Comparison of ENCODE assay signal across 11 mouse cellular contexts in the genomic region with DNA sequence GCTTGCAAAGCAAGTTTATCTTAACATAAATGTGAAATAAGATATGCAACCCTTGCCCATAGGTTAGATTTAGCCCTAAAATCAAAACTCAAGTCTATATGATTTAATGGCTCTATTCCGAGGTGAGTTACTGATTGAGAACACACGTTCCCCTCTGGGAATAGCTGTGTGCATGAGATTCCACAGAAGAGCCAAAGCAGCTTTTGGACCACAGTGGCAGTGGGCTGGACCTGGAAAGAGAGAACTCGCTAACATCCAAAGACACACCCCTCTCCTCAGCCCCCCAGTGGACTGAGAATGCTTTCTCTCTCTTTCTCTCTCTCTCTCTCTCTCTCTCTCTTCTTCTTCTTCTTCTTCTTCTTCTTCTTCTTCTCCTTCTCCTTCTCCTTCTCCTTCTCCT. TPM values are rescaled to one million over a fixed set of nuclear protein-coding genes. Genes with fewer than 3 reads are reported as not detected.
DNase-seq lines count a peak whose midpoint lies in the region; ATAC-seq lines count a peak whose summit lies in the region.
"Had no signal": no experiment of that assay in that cellular context is flagged by ENCODE, and none has a peak within 500 bp of the region (broad histone marks: within the 10 kb centered on the region; RNA-seq: fewer than 3 reads in every experiment).

No protein-coding gene starts in this region.

- peak overlapping the region; percentile 75 for H3K9ac ChIP-seq in embryonic facial prominence, embryonic 14.5 days (ENCODE audit: low read depth, low read length)
- no peak overlapping the region for H3K9ac ChIP-seq in heart, embryonic 15.5 days
- H3K9ac ChIP-seq in limb, embryonic 15.5 days: peak overlapping the region; percentile 12; the same call in 1 of the 2 replicates
- H3K9ac ChIP-seq in midbrain, embryonic 13.5 days (replicated peaks): no peak overlapping the region
- H3K9ac ChIP-seq: liver, postnatal 0 days had no signal

- no peaks in the 10 kb centered on the region for H3K9me3 ChIP-seq in embryonic facial prominence, embryonic 14.5 days (ENCODE audit: control insufficient read depth, low read length)
- no peaks in the 10 kb centered on the region for H3K9me3 ChIP-seq in heart, embryonic 15.5 days (replicated peaks)
- H3K9me3 ChIP-seq in limb, embryonic 15.5 days: no peaks in the 10 kb centered on the region
- 0 out of 2 replicates have a peak, but pooled peaks cover 2% of the 10 kb centered on the region for H3K9me3 ChIP-seq in midbrain, embryonic 13.5 days

- 24% methylated on average over 3 of the region's 3 CpGs for WGBS in embryonic facial prominence, embryonic 14.5 days
- 56% methylated on average over 3 of the region's 3 CpGs for WGBS in heart, embryonic 15.5 days
- WGBS in limb, embryonic 15.5 days: 15% methylated on average over 3 of the region's 3 CpGs
- WGBS in midbrain, embryonic 13.5 days: 77% methylated on average over 3 of the region's 3 CpGs

- H3K4me1 ChIP-seq in embryonic facial prominence, embryonic 14.5 days (ENCODE audit: control insufficient read depth, insufficient read depth, low read length): peaks cover 31% of the 10 kb centered on the region
- H3K4me1 ChIP-seq in heart, embryonic 15.5 days (replicated peaks): peaks cover 6% of the 10 kb centered on the region
- H3K4me1 ChIP-seq in limb, embryonic 15.5 days: peaks cover 17% of the 10 kb centered on the region
- peaks cover 9% of the 10 kb centered on the region; the same call in 1 of the 2 replicates for H3K4me1 ChIP-seq in midbrain, embryonic 13.5 days (replicated peaks)

- peaks cover 8% of the 10 kb centered on the region; the same call in 1 of the 2 replicates for H3K36me3 ChIP-seq in embryonic facial prominence, embryonic 14.5 days (ENCODE audit: control insufficient read depth, insufficient read depth, low read length)
- no peaks in the 10 kb centered on the region for H3K36me3 ChIP-seq in heart, embryonic 15.5 days
- H3K36me3 ChIP-seq in limb, embryonic 15.5 days: peaks cover 3% of the 10 kb centered on the region; the same call in 1 of the 2 replicates
- H3K36me3 ChIP-seq in midbrain, embryonic 13.5 days: no peaks in the 10 kb centered on the region

- H3K4me3 ChIP-seq in embryonic facial prominence, embryonic 14.5 days (ENCODE audit: low read depth, low read length): peak overlapping the region; percentile 58
- peak overlapping the region; percentile 42 for H3K4me3 ChIP-seq in heart, embryonic 15.5 days
- peak overlapping the region; percentile 46 for H3K4me3 ChIP-seq in limb, embryonic 15.5 days
- no peak overlapping the region for H3K4me3 ChIP-seq in midbrain, embryonic 13.5 days (replicated peaks)

- H3K27me3 ChIP-seq in embryonic facial prominence, embryonic 14.5 days (replicated peaks; ENCODE audit: control insufficient read depth, insufficient read depth, low read length): no peaks in the 10 kb centered on the region
- H3K27me3 ChIP-seq in heart, embryonic 15.5 days: no peaks in the 10 kb centered on the region
- no peaks in the 10 kb centered on the region for H3K27me3 ChIP-seq in limb, embryonic 15.5 days
- H3K27me3 ChIP-seq in midbrain, embryonic 13.5 days: no peaks in the 10 kb centered on the region

- H3K4me2 ChIP-seq in embryonic facial prominence, embryonic 14.5 days (ENCODE audit: low read depth, low read length): peak overlapping the region; percentile 52
- H3K4me2 ChIP-seq in heart, embryonic 15.5 days: peak overlapping the region; percentile 51
- H3K4me2 ChIP-seq in limb, embryonic 15.5 days: peak overlapping the region; percentile 42
- no peak overlapping the region for H3K4me2 ChIP-seq in midbrain, embryonic 13.5 days (replicated peaks)

- ATAC-seq in embryonic facial prominence, embryonic 14.5 days (ENCODE audit: low read depth): peak; percentile 71; the same call in 1 of the 2 replicates
- ATAC-seq in heart, embryonic 15.5 days (replicated peaks; ENCODE audit: insufficient number of reproducible peaks, insufficient read depth, low FRiP score, low read depth): no peak
- ATAC-seq in limb, embryonic 15.5 days (ENCODE audit: insufficient number of reproducible peaks, low FRiP score, low TSS enrichment, low read depth): no peak
- no peak for ATAC-seq in midbrain, embryonic 13.5 days
- ATAC-seq: liver, postnatal 0 days had no signal

- peak overlapping the region; percentile 96 for H3K27ac ChIP-seq in embryonic facial prominence, embryonic 14.5 days (replicated peaks; ENCODE audit: low read depth, low read length)
- H3K27ac ChIP-seq in heart, embryonic 15.5 days: peak overlapping the region; percentile 75
- H3K27ac ChIP-seq in limb, embryonic 15.5 days: peak overlapping the region; percentile 89
- no peak overlapping the region for H3K27ac ChIP-seq in midbrain, embryonic 13.5 days

- peak; percentile 30 to 51 for DNase-seq in kidney, postnatal 4 days
- no peak for DNase-seq in kidney, postnatal 25 days
- DNase-seq in embryonic facial prominence, embryonic 14.5 days (ENCODE audit: low spot score): peak; percentile 92
- no peak for DNase-seq in cerebellum, adult 9-10 months
- no peak for DNase-seq in thymus, postnatal 14 days
- DNase-seq: adrenal gland, adult 2 months; cerebellum, adult 9-11 months; liver, postnatal 0 days had no signal

RNA-seq across cellular contexts. Expression of gene Lrrc17, which starts 1.5 kb away (rescaled TPM):
- 138 and 151 TPM in 2 replicates for polyA plus RNA-seq in embryonic facial prominence, embryonic 14.5 days (2014; fragmentation: Nextera tagmentation; extraction: Ambion mirVana)
- polyA plus RNA-seq in heart, embryonic 15.5 days (2015; fragmentation: Nextera tagmentation; extraction: Ambion mirVana): 23.9 and 35.3 TPM in 2 replicates
- polyA plus RNA-seq in limb, embryonic 15.5 days (2015; fragmentation: Nextera tagmentation; extraction: Ambion mirVana): 106 and 121 TPM in 2 replicates
- 7.3 and 9.2 TPM in 2 replicates for polyA plus RNA-seq in midbrain, embryonic 13.5 days (2015; fragmentation: Nextera tagmentation; extraction: Ambion mirVana)

Comparison
In these comparisons a context has a peak if more than half of its experiments do, and no peak if none do; other contexts are left out.
1. DNase-seq: peak in kidney, postnatal 4 days (2 of 2) and embryonic facial prominence, embryonic 14.5 days (single experiment); none in kidney, postnatal 25 days (0 of 2), cerebellum, adult 9-10 months (single experiment) and thymus, postnatal 14 days (single experiment).
2. H3K9ac ChIP-seq: peak in embryonic facial prominence, embryonic 14.5 days (single experiment) and limb, embryonic 15.5 days (single experiment); none in heart, embryonic 15.5 days (single experiment) and midbrain, embryonic 13.5 days (single experiment).